Mouse (Mus musculus) retina, postnatal 7 days (tissue): ENCODE data around the gene Kpna3.
"Not testable (repeated sequence)": the region's sequence is repeated elsewhere in the genome, so short reads cannot be mapped to it uniquely, and the experiment has no call there.

Experiments
- DNase-seq: peaks from one replicate; pipeline ENCODE4 v3.0.0-alpha.2; 2012; ENCODE audit warnings: low read depth, low spot score

Gene Kpna3

DNA sequence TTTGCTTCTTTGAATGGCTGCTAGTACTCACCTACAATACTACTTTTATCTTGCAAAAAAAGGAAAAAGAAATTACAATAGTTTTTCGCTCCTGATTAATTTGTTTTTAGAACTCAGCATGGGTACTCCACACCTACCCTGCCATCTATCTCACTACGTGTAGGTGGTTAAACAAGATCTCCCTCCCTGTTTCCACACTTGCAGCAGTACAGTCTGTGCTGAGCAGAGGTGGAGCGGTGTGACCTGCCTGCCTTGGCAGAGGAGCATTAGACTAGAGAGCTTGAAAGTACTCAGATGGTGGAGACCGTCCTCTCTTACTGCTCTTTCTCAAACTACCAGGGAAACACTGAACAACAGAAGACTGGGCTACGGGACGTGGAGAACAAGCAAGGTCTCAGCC is 44.9 kb downstream of the Kpna3 start:
- DNase-seq: no peak

GRCm38 (mm10) chr14:61390586-61390985 is 49.1 kb downstream of the Kpna3 start:
- DNase-seq: no peak

DNA sequence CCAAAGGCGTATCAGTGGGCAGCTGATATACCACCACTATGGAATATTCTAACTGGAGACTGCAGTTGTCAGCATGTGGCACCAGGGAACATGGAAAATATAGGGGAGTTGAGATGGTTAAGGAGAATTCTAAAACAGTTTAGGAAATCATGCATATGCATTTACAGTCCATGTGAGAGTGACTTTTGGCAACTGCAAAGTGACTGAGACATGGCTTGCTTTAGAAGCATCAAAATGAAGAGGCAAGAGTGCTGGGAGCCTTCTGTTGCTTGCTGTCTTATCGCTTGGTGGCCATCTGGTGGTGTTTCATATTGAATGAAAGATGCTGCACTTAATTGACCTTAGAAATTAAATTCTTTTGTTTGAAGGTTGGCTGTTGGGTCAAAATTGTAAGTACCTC is 72.4 kb downstream of the Kpna3 start:
- DNase-seq: no peak

DNA sequence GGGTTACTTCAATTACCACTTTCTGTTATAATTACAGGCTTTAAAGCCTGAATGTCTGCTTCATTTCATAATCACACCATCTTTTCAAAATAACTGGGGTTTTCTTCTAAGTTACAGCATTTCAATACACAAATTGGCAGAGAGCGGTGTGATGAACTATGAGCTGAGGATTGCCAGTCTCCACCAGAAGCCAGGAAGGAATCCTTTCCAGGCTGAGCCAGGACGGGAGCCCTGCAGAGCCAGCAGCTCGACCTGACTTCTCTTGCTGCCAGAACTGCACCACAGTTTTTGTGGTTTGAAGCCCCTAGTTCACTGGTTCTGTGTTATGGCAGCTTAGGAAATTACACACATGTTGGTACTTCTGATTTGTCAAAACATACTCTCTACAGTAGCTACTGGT is 75.0 kb downstream of the Kpna3 start:
- no peak for DNase-seq

- DNase-seq: no peak
These were observed 75.9 kb downstream of the Kpna3 start for GRCm38 (mm10) chr14:61363734-61364133.

GRCm38 (mm10) chr14:61362268-61362667 is 77.4 kb downstream of the Kpna3 start:
- no peak for DNase-seq

- DNase-seq: no peak
These were observed 78.6 kb downstream of the Kpna3 start for GRCm38 (mm10) chr14:61360981-61361511.

- peak; percentile 81 for DNase-seq
These were observed 79.3 kb downstream of the Kpna3 start, which contains the start of gene Ebpl for GRCm38 (mm10) chr14:61360131-61360980. Ebpl (minus strand) TSS chr14:61360439.

GRCm38 (mm10) chr14:61354251-61355235 is 85.1 kb downstream of the Kpna3 start:
- no peak for DNase-seq

- peak; percentile 82 for DNase-seq
These were observed 88.9 kb downstream of the Kpna3 start for GRCm38 (mm10) chr14:61350808-61351207.

- DNase-seq: no peak
These were observed 89.8 kb downstream of the Kpna3 start for GRCm38 (mm10) chr14:61349876-61350275.

GRCm38 (mm10) chr14:61346827-61347698 is 92.6 kb downstream of the Kpna3 start:
- DNase-seq: no peak

GRCm38 (mm10) chr14:61344590-61344989 is 95.1 kb downstream of the Kpna3 start:
- no peak for DNase-seq

DNA sequence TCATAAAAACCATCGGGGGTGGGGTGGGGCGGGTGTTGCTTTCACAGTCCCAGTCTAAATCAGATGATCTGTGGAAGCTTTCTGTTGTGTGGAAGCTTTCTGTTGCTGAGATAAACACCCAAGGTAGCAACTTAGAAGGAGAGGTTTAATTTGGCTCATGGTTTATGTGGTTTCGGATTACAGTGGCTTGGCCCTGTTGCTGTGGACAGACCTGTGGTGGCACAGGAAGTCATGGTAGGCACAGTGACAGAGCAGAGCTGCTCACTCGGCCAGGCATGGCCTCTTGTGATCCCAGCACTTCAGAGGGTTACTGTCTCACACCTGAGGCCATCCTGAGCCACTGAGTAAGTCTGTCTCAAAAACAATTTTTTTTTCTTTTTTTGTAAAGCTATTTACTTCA is 100.3 kb downstream of the Kpna3 start:
- DNase-seq: no peak

GRCm38 (mm10) chr14:61330996-61331561 is 108.6 kb downstream of the Kpna3 start:
- peak; percentile 87 for DNase-seq

GRCm38 (mm10) chr14:61330591-61330990 is 109.1 kb downstream of the Kpna3 start:
- DNase-seq: peak; percentile 70

- no peak for DNase-seq
These were observed 111.8 kb downstream of the Kpna3 start for GRCm38 (mm10) chr14:61327618-61328450.

- not testable (repeated sequence) for DNase-seq
These were observed 112.7 kb downstream of the Kpna3 start for GRCm38 (mm10) chr14:61327007-61327406.

DNA sequence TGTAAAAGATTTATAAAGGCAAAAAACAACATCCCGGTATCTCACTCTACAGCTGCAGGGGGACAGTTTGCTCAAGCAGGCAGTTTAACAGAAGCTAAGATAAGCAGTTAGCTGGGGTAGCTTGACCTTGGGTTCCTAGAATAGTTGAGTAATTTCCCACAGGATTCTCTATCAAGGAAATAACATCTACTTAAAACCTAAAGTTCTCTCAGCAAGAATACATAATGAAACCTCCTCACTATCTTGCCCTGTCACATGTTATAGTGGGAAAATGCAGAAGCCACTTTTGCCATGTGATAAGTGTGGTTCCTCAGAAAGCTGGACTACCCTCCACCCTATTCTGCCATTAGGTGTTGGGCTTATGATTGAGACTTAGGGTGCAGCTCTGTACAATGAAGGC is 116.9 kb downstream of the Kpna3 start:
- DNase-seq: no peak

DNA sequence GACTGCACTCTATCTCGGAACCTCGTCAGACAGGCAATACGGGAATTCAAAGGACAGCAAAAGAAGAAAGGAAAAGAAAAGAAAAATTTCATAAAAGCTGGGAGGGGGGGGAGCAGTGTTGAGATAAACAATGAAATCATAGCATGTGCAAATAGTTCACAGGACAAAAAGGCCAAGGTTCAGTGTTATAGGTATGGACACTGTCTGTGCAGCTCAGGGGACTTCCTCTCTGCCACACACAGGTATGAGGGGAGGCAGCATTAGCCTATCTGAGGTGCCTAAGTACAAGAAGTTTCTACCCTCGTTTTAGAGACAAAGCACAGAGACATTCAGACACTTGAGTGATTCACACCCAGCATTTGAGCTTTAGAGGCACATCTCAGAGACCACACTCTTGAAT is 118.5 kb downstream of the Kpna3 start:
- no peak for DNase-seq
